Mouse (Mus musculus) embryonic facial prominence, embryonic 10.5 days (tissue): Measurements from ENCODE around the gene Tomm20. TPM values are rescaled to one million over a fixed set of nuclear protein-coding genes. Genes with fewer than 3 reads are reported as not detected.
A peak's percentile ranks its signal among the peaks of the same experiment; 100 is the strongest.

ENCODE experiments used
- DNase-seq: peaks from one replicate; pipeline ENCODE4 v3.0.0-alpha.2; 2017; ENCODE audit warnings: low spot score
- H3K27ac ChIP-seq: fragments of 300-500 bp; sonication (generic); replicated peaks from 2 replicates; pipeline ENCODE4 v1.5.1; 2016; ENCODE audit warnings: mild to moderate bottlenecking
- H3K27me3 ChIP-seq: fragments of 300-500 bp; sonication (generic); replicated peaks from 2 replicates; pipeline ENCODE4 v1.6.1; 2016; ENCODE audit warnings: low read depth, mild to moderate bottlenecking; ENCODE audit not compliant: poor library complexity, severe bottlenecking
- H3K36me3 ChIP-seq: fragments of 300-500 bp; sonication (generic); replicated peaks from 2 replicates; pipeline ENCODE4 v1.6.1; 2016; ENCODE audit warnings: mild to moderate bottlenecking, moderate library complexity
- H3K4me1 ChIP-seq: fragments of 300-500 bp; sonication (generic); 2 replicates; pipeline ENCODE4 v1.6.1; 2016
- H3K4me3 ChIP-seq: fragments of 300-500 bp; sonication (generic); 2 replicates; pipeline ENCODE4 v1.5.1; 2016; ENCODE audit warnings: mild to moderate bottlenecking, moderate library complexity
- H3K9me3 ChIP-seq: fragments of 300-500 bp; sonication (generic); 2 replicates; pipeline ENCODE4 v1.6.1; 2016; ENCODE audit warnings: mild to moderate bottlenecking
- WGBS: fragments of 180-500 bp; shearing (Covaris S2); methylation state at CpG from one replicate; pipeline ENCODE4 v1.1.7; 2016; 5-methylcytosine and 5-hydroxymethylcytosine counted together
- polyA plus RNA-seq: library from polyadenylated mRNA; unstranded; fragments of >200 nt; fragmentation: Nextera tagmentation; extraction: Ambion mirVana; gene quantifications from 2 replicates; pipeline ENCODE4 v1.2.1, GENCODE M21; 2016

The Tomm20 gene
- polyA plus RNA-seq, 1 experiment from 2014 or later, result 285 TPM

DNA sequence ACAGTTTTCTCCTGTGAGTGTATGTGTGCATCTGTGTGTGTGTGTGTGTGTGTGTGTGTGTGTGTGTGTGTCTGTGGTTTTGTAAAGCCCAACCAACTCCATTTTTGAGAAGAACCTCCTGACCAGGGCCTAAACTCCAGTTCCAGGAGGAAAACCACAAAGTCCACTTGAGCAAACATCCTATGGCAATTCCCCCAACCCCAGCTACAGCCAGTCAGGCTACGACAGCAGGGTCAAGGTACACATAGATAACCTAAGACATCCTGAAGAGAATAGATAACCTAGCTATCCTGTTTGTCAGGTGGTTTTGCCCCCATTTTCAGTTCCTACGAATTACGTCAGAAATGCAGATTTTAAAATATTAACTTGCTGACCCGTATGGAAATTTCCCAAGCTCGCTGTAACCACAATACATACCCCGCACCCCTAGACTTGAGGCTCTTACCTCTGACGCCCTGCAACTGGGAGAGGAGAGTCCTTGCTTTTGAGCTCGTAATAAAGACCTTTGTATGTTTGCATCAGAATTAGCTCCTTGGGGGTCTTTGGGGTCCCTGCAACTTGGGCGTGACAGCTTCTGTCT is 28.1 kb upstream of the Tomm20 start:
- no peak for DNase-seq
- H3K27me3 ChIP-seq, result peaks cover 20% of the 10 kb centered on the region
- H3K9me3 ChIP-seq, result no peaks in the 10 kb centered on the region
- WGBS, result 78% methylated on average over 9 of the region's 9 CpGs
- H3K27ac ChIP-seq, result no peak overlapping the region
- peaks cover 18% of the 10 kb centered on the region for H3K4me1 ChIP-seq
- peaks cover 6% of the 10 kb centered on the region for H3K36me3 ChIP-seq
- no peak overlapping the region for H3K4me3 ChIP-seq

DNA sequence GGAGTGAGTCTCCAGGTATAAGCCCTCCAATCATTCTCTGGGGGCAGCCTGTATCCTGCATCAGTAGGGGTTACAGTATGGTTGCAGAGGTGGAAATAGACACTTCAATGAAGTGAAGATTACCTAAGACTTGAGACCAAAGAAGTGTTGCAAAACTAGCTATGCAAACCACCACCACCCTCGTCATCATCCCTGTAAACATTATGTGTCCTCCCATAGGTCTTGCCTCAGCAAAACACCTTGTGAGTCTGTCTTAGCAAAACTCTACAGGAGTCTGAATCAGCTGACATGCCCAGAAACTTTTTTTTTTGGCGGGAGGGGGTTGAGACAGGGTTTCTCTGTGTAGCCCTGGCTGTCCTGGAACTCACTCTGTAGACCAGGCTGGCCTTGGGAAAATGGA is 27.0 kb upstream of the Tomm20 start:
- DNase-seq, result no peak
- peaks cover 17% of the 10 kb centered on the region for H3K36me3 ChIP-seq
- no peak overlapping the region for H3K4me3 ChIP-seq
- no peaks in the 10 kb centered on the region for H3K9me3 ChIP-seq
- WGBS, result 76% methylated on average over 2 of the region's 2 CpGs
- peaks cover 16% of the 10 kb centered on the region for H3K4me1 ChIP-seq
- peaks cover 14% of the 10 kb centered on the region for H3K27me3 ChIP-seq
- no peak overlapping the region for H3K27ac ChIP-seq

DNA sequence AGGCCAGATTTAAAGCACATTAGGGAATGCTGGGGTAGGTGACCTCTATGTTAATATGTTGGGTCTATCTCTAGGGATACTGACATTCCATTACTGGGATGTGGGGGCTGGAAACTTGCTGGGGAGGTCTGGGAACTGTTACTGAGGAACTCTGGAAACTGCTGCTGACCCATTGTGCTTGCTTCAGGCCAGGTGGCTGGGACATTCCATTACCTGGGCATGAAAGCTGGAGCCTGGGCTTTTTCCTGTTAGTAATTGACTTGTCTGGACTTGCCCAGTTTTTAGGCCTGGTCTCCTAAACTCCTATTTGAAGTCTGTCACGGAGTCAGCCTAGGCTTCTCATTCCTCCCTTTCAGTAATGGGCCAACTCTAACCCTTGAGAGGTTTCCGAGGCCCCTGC is 26.5 kb upstream of the Tomm20 start:
- WGBS, result 85% methylated on average over 2 of the region's 2 CpGs
- no peak overlapping the region; the same call in 1 of the 2 replicates for H3K27ac ChIP-seq
- peaks cover 9% of the 10 kb centered on the region for H3K27me3 ChIP-seq
- H3K36me3 ChIP-seq, result peaks cover 23% of the 10 kb centered on the region
- H3K4me1 ChIP-seq, result peaks cover 16% of the 10 kb centered on the region
- H3K4me3 ChIP-seq, result no peak overlapping the region
- no peaks in the 10 kb centered on the region for H3K9me3 ChIP-seq
- no peak for DNase-seq

DNA sequence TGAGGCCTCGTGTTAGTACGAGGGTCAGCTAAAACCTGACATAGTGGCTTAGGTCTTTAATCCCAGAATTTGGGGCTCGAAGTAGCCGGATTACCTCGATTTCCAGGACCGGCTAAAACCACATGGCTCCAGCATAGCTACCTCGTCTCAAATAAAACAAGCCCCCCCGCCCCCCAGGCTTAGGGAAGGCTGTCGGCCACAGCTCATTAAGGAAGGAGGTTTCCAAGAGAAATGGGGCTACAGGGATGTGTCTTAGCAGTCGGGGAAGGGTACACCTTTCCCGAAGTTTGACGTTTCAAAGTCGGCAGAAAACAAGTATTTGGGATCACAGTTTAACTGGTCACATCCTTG is 25.6 kb upstream of the Tomm20 start:
- H3K4me3 ChIP-seq, result peak overlapping the region; percentile 100

DNA sequence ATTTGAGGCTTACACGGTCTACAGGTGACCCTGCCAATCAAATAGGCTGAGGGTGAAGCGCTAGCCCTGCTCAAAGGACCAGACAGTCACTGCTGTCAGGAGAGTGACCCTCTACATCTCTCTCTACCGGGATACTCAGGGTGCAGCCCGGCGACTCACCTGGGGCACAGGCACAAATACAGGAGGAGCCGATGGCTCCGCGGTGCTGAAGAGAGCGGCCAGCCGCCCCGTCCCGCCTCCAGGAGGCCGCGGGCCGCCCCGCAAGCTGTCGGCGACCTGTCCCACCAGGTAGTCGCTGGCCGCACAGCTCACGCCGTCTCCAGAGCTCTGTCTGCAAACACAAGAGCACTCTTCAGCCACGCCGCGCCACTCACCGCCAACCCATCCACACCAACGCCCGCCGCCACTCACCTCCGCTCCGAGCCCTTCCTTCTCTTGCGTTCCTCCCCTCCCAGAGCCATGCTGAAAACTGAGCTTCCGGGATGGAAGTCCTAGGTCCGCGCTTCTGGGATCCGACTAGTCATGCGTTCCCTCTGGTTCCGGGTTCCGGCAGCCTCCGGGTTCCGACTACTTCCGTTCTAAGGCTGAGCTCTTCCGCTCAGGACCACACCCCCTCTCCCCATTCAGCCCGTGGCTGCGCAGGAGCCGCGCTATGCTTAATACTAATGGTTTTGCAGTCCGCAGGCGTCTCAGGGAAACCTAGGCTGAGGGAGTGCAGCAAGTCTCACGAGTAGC is 25.1 kb upstream of the Tomm20 start, which contains the start of gene Rbm34:
TSS of gene Rbm34 (minus strand) at position 493 of the 735 bp plus-strand sequence.
- Histone ChIP-seq H3K27ac (peak within 1 kb of the TSS; percentile 85), H3K4me1 (peaks cover 13% of the 10 kb centered on the region), H3K9me3 (no peaks in the 10 kb centered on the region), H3K27me3 (no peaks in the 10 kb centered on the region), H3K4me3 (peak within 1 kb of the TSS; percentile 100), H3K36me3 (peaks cover 36% of the 10 kb centered on the region)
- under 1% methylated on average over 50 of the region's 50 CpGs for WGBS
- peak; percentile 94 for DNase-seq

More for the DNA sequence above, 25.6 kb upstream of the Tomm20 start:
- 13% methylated on average over 13 of the region's 13 CpGs for WGBS
- peaks cover 31% of the 10 kb centered on the region for H3K36me3 ChIP-seq
- peak overlapping the region; percentile 85 for H3K27ac ChIP-seq
- no peaks in the 10 kb centered on the region for H3K9me3 ChIP-seq
- DNase-seq, result no peak
- peaks cover 14% of the 10 kb centered on the region for H3K4me1 ChIP-seq
- H3K27me3 ChIP-seq, result peaks cover 1% of the 10 kb centered on the region; the same call in 1 of the 2 replicates

DNA sequence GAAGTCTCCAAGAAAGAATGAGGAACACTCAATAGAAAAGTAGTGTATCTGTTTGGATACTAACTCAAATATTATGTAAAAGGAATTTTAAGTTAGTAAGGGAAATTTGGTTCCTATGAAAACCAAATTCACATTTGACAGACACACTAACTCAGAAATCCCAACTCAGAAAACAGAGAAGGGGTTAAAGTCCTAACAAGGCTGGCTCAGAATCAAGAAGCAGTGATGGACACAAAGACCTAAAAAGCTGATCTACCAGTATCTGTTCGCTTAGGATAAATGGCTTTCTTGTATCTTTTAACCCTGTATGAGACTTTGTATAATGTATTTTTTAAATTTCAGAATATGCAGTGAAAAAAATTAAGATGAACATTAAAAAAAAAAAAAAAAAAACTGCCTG is 23.9 kb upstream of the Tomm20 start:
- Histone ChIP-seq H3K27ac (no peak overlapping the region), H3K36me3 (peaks cover 48% of the 10 kb centered on the region), H3K4me3 (no peak overlapping the region; the same call in 1 of the 2 replicates), H3K27me3 (no peaks in the 10 kb centered on the region), H3K4me1 (peaks cover 13% of the 10 kb centered on the region), H3K9me3 (no peaks in the 10 kb centered on the region)
- no peak for DNase-seq
- WGBS, result 91% methylated on average over 1 of the region's 1 CpGs

DNA sequence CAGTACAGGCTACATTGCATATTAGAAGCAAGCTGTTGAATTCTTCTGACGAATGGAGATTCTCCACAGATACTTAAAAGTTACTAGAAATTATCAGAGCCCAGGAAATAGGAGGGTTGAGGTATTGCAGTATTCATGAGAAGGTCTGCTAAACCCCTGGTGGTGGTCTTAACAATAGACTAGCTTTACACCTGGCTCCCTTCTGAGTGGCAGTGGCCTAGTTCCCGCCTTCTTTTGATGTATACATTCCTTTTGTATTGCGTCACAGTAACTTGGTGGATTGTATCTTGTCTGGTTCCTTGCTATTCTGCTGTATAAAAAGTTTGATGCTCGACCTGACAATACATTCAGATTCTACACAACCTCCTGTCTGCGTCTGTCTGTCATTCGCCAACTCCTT is 22.5 kb upstream of the Tomm20 start:
- no peak overlapping the region for H3K4me3 ChIP-seq
- no peak overlapping the region for H3K27ac ChIP-seq
- DNase-seq, result no peak
- no peaks in the 10 kb centered on the region for H3K27me3 ChIP-seq
- no peaks in the 10 kb centered on the region for H3K9me3 ChIP-seq
- WGBS, result 95% methylated on average over 6 of the region's 6 CpGs
- peaks cover 62% of the 10 kb centered on the region for H3K36me3 ChIP-seq
- peaks cover 13% of the 10 kb centered on the region for H3K4me1 ChIP-seq

DNA sequence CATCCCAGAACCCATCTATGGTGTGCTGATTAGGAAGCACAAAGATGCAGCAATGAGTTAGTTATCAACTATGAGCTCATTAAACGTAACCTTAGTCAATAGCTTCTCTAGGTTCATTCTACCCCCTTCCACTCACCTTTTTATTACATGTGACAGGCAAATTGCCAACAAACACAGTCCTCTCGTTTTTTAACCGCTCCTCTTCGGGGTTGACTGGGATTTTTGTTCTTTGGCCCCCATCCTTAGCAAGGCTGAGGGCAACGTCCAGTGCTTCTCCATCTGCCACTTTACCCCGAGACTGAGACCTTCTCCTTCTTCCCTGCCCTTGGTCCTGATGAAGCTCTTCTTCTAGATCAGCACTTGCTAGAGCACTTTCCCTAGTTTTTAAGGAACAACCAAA is 19.6 kb upstream of the Tomm20 start:
- Histone ChIP-seq H3K4me3 (no peak overlapping the region), H3K27ac (no peak overlapping the region), H3K27me3 (no peaks in the 10 kb centered on the region), H3K36me3 (peaks cover 90% of the 10 kb centered on the region), H3K9me3 (no peaks in the 10 kb centered on the region), H3K4me1 (peaks cover 5% of the 10 kb centered on the region)
- 86% methylated on average over 6 of the region's 6 CpGs for WGBS
- DNase-seq, result no peak

DNA sequence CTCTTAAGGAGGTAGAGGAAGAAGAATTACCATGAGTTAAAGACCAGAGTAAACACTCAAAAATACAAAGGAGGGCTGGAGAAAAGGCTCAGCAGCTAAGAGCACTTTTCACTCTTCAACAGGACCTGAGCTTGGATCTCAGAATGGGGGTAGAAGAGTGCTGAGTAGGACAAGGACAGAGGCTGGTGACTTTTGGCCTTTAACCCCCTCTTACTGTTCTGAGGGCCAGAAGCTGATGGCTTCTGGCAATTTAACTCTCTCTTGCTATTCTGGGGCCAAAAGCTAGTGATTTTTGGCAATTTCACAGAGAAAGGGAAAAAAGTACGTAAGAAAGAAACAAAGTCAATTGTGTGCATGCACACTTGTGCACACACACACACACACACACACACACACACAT is 17.2 kb upstream of the Tomm20 start:
- WGBS, result 91% methylated on average over 1 of the region's 1 CpGs
- no peak overlapping the region for H3K4me3 ChIP-seq
- no peak overlapping the region for H3K27ac ChIP-seq
- DNase-seq, result no peak
- no peaks in the 10 kb centered on the region for H3K27me3 ChIP-seq
- no peaks in the 10 kb centered on the region for H3K9me3 ChIP-seq
- no peaks in the 10 kb centered on the region for H3K4me1 ChIP-seq
- H3K36me3 ChIP-seq, result peaks cover 98% of the 10 kb centered on the region

DNA sequence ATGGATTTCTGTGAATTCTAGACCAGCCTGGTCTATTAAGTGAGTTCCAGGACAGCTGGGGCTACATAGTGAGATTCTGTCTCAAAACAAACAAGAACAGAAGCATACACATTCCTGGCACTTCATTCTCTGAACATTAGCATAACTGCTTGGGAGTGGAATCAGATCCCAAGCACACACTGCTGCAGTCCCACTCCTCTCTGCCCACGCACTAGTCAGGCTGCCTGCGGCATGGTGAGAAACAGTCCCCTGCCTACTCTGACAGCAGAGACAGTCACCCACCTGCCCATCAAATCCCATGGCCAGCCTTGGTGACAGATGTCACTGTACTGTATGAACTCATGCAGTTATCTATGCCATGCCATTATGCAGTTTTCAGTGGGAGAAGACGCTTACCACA is 15.9 kb upstream of the Tomm20 start:
- 98% methylated on average over 3 of the region's 3 CpGs for WGBS
- H3K4me3 ChIP-seq, result no peak overlapping the region
- DNase-seq, result no peak
- H3K27ac ChIP-seq, result no peak overlapping the region
- no peaks in the 10 kb centered on the region for H3K27me3 ChIP-seq
- no peaks in the 10 kb centered on the region for H3K9me3 ChIP-seq
- H3K4me1 ChIP-seq, result no peaks in the 10 kb centered on the region
- H3K36me3 ChIP-seq, result peaks cover 98% of the 10 kb centered on the region

DNA sequence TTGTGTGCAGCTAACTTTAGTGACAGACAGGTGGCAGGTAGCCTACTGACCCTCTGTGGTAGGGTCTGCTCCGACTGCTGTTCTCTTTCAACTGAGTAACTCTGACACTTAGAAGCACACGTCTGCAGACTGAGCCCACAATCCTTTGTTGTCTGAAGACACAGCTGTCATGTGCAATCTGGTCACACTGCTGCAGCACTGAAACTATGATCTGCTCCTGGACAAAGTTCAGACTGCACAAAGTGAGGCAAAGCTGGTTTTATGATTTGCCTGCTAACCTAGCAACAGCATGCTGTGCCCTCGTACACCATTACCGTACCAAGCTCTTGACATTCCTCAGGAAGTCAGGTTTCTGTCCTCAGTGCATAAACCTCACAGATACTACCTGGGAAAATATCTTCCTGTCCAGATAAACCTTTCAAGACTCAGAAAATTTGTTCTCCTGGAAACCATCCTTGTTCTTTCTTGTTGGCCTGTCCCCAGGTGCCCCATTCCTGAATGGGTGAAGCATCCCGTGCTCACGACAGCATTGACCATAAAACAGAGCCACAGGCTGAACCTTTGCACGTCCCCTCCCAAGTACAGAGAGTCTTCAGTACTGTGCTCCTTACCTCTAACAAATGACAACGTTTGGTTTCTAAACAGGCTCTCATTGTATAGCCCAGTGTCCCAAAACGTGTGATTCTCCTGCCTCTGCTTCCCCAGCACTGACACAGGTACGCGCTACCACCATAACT is 6.4 kb upstream of the Tomm20 start:
- Histone ChIP-seq H3K4me3 (no peak overlapping the region), H3K9me3 (no peaks in the 10 kb centered on the region), H3K36me3 (peaks cover 93% of the 10 kb centered on the region), H3K27me3 (no peaks in the 10 kb centered on the region), H3K27ac (no peak overlapping the region), H3K4me1 (no peaks in the 10 kb centered on the region)
- 90% methylated on average over 11 of the region's 11 CpGs for WGBS
- DNase-seq, result no peak

DNA sequence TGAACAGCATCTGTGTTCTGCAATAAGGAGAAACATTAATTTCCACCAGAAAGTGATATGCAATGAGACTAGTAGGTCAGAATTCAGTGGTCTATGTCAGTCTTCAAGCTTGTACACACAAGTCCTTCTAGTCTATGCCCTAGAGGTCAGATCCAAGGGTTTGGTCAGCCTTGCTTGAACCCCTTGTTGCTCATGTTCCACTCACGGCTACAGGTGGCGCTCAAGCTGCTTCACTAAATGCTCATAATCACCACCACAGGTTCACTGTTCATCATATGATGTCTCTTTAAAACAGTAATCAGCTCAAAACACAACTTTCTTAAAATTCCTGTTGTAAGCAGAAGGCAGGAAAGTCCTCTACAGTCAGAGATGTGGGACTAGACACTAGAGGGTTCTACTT is 3.9 kb upstream of the Tomm20 start:
- H3K4me1 ChIP-seq, result peaks cover 4% of the 10 kb centered on the region
- no peaks in the 10 kb centered on the region for H3K9me3 ChIP-seq
- 81% methylated on average over 2 of the region's 2 CpGs for WGBS
- H3K36me3 ChIP-seq, result peaks cover 68% of the 10 kb centered on the region
- no peak for DNase-seq
- H3K27ac ChIP-seq, result no peak overlapping the region
- H3K4me3 ChIP-seq, result no peak overlapping the region
- no peaks in the 10 kb centered on the region for H3K27me3 ChIP-seq
